Mouse (Mus musculus) cerebellum, postnatal 4 days (tissue): ENCODE results near the gene Tmem39a.

Experiments
- DNase-seq, 2 experiments: peaks; one replicate each; pipeline ENCODE4 v3.0.0; 2022; ENCODE audit warnings: low spot score in 2 of 2, mixed read lengths in 1 of 2

Gene Tmem39a

DNA sequence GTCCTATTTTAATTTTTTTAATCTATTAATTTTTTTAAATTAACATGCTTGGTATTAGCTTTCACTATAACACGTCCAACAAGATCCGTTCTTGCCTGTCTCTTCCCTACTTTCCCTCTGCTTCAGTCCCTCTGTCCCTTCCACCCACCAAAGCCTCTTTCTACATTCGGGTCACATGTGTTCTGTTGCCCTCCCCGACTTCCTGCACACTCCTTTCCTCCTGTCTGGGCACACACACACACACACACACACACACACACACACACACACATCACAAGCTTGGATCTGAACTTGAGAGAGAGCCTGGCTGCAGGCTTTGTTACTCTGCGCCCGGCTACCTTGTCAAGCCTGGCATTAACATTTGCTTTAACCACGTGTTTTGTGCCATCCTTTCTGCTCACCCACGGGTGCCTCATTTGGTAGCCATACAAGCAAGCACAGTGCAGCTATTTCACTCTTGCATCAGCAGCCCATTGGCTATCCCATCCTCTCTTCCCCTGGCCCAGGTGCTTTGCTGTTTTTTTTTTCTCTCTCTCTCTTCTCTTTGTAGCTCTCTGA, 77.4 kb downstream of the Tmem39a start:
- DNase-seq = no peak

GRCm38 (mm10) chr16:38636682-38637081, 78.2 kb downstream of the Tmem39a start:
- no peak for DNase-seq

- no peak for DNase-seq
Observed at GRCm38 (mm10) chr16:38637085-38637484, 78.6 kb downstream of the Tmem39a start.
